Mouse (Mus musculus) heart, postnatal 0 days (tissue): Measurements from ENCODE around the gene Tnfrsf1b. TPM values are rescaled to one million over a fixed set of nuclear protein-coding genes. Genes with fewer than 3 reads are reported as not detected.

Experiments
- ATAC-seq: fragments of 200-750 bp; cut with Nextera tagmentation; 2 replicates; pipeline ENCODE4 v1.8.0; 2017; ENCODE audit warnings: low read depth, moderate number of reproducible peaks, moderate library complexity; ENCODE audit not compliant: insufficient read depth
- DNase-seq: peaks from one replicate; pipeline ENCODE4 v3.0.0-alpha.2; 2016; ENCODE audit warnings: low spot score
- H3K27ac ChIP-seq: fragments of 300-500 bp; sonication (generic); 2 replicates; pipeline ENCODE4 v1.5.1; 2014; ENCODE audit warnings: low read depth, mild to moderate bottlenecking
- H3K27me3 ChIP-seq: fragments of 300-500 bp; sonication (generic); 2 replicates; pipeline ENCODE4 v1.6.1; 2014; ENCODE audit warnings: low read length, mixed read lengths; ENCODE audit not compliant: control insufficient read depth, insufficient read depth
- H3K36me3 ChIP-seq: fragments of 300-500 bp; sonication (generic); replicated peaks from 2 replicates; pipeline ENCODE4 v1.6.1; 2014; ENCODE audit warnings: low read length, mixed read lengths; ENCODE audit not compliant: control insufficient read depth, insufficient read depth
- H3K4me1 ChIP-seq: fragments of 300-500 bp; sonication (generic); 2 replicates; pipeline ENCODE4 v1.6.1; 2014; ENCODE audit warnings: antibody characterized with exemption; ENCODE audit not compliant: control insufficient read depth, insufficient read depth
- H3K4me2 ChIP-seq: fragments of 300-500 bp; sonication (generic); 2 replicates; pipeline ENCODE4 v1.6.1; 2014; ENCODE audit warnings: low read depth, mild to moderate bottlenecking, low read length, moderate library complexity
- H3K4me3 ChIP-seq: fragments of 300-500 bp; sonication (generic); 2 replicates; pipeline ENCODE4 v1.5.1; 2014; ENCODE audit warnings: low read depth, low read length
- H3K9ac ChIP-seq: fragments of 300-500 bp; sonication (generic); replicated peaks from 2 replicates; pipeline ENCODE4 v1.6.1; 2014; ENCODE audit warnings: low read depth, low read length, mixed read lengths
- H3K9me3 ChIP-seq: fragments of 300-500 bp; sonication (generic); replicated peaks from 2 replicates; pipeline ENCODE4 v1.6.1; 2016; ENCODE audit warnings: low read length; ENCODE audit not compliant: control insufficient read depth
- CTCF ChIP-seq: IDR thresholded peaks from 2 replicates; pipeline ENCODE4 v1.5.1; 2016; ENCODE audit warnings: antibody characterized with exemption, control low read depth, low read depth
- EP300 ChIP-seq: IDR thresholded peaks from 2 replicates; pipeline ENCODE4 v1.6.1; 2016; ENCODE audit warnings: antibody characterized with exemption, low read depth
- WGBS: fragments of 180-500 bp; shearing (Covaris S2); extraction: QIAGEN DNeasy Blood & Tissue Kit; methylation state at CpG from one replicate; pipeline ENCODE4 v1.1.7; 2014; 5-methylcytosine and 5-hydroxymethylcytosine counted together
- polyA plus RNA-seq: library from polyadenylated mRNA; unstranded; fragments of >200 nt; fragmentation: Nextera tagmentation; extraction: Ambion mirVana; gene quantifications from 2 replicates; pipeline ENCODE4 v1.2.1, GENCODE M21; 2015
- total RNA-seq: library from RNA; depleted of rRNA; stranded (reverse); fragments of >200 nt; gene quantifications from 2 replicates; pipeline ENCODE4 v1.2.3, GENCODE M21; 2014; ENCODE audit warnings: low replicate concordance

Tnfrsf1b gene
- total and polyA plus RNA-seq, 2 experiments from 2014 or later, result 2.0 to 11.1 TPM

- ATAC-seq, result no peak
- H3K36me3 ChIP-seq, result no peaks in the 10 kb centered on the region
- DNase-seq, result no peak
- no peak for TF ChIP-seq CTCF
- no peak for TF ChIP-seq EP300
- H3K4me3 ChIP-seq, result no peak overlapping the region
- no peak overlapping the region for H3K27ac ChIP-seq
- H3K4me1 ChIP-seq, result no peaks in the 10 kb centered on the region
- no peaks in the 10 kb centered on the region for H3K27me3 ChIP-seq
- no peak overlapping the region for H3K9ac ChIP-seq
- no peak overlapping the region for H3K4me2 ChIP-seq
- 37% methylated on average over 5 of the region's 5 CpGs for WGBS
- H3K9me3 ChIP-seq, result no peaks in the 10 kb centered on the region
Measured at GRCm38 (mm10) chr4:145209690-145210088, 37.0 kb downstream of the Tnfrsf1b start.

DNA sequence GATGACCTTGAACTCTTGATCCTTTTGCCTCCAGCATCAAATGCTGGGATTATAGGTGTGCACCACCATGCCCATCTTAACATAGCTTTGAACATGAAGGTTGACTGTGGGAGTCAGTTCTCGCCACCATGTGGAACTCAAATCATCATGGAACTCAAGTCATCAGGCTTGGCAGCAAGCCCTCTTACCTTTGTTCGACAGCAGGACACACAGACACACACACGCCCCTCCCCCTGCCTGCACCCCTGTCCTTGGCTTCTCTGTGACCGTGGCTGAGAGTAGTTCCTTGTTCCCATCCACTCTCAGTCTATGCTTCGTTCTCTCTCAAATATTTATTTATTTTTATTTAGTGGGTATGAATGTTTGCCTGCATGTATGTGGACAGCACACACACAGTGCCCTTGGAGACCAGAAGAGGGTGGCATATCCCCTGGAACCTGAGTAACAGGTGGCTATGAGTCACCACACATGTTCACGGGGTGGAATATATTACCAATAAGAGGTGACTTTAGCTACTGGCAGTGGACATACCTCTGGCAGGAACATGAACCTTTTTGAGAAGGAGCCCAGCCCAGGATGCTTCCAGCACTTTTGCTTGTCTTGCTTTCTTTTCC lies 37.5 kb downstream of the Tnfrsf1b start:
- H3K27ac ChIP-seq, result no peak overlapping the region
- WGBS, result 67% methylated on average over 6 of the region's 6 CpGs
- no peaks in the 10 kb centered on the region for H3K27me3 ChIP-seq

DNA sequence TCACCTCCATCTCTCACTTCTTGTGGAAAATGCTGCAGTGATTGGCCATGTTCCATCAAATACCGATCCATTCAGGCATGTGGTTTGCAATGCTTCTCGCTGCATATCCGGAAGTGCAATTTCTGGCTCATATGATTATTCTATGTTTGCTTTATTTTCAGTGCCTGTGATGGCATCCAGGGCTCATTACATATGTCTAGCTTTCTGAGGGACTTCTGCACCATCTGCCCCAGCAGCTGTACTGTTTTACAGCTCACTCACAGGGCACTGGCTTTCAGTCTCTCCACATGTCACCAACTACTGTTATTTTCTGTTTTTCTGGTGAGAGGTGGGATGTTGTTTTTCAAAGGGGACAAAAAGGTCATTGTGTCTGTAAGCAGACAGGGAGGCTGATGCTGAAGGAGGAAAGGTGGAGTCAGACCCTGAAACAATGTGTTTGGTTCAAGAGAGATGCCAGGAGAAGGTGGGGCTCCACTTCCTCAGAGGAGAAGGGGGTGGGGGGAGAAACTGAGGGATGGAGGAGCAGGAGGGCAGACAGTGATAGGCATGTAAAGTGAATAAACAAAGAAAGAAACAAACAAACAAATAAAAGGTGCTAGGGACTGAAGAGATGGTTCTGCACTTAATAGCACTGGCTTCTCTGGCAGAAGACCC lies 38.8 kb downstream of the Tnfrsf1b start:
- ATAC-seq (no peak), DNase-seq (no peak)
- H3K36me3 ChIP-seq, result no peaks in the 10 kb centered on the region

More for the DNA sequence above, 37.5 kb downstream of the Tnfrsf1b start:
- Histone ChIP-seq H3K9me3 (no peaks in the 10 kb centered on the region), H3K4me3 (no peak overlapping the region), H3K4me1 (no peaks in the 10 kb centered on the region), H3K36me3 (no peaks in the 10 kb centered on the region), H3K4me2 (no peak overlapping the region), H3K9ac (no peak overlapping the region)
- no peak for TF ChIP-seq CTCF
- no peak for TF ChIP-seq EP300
- ATAC-seq, result no peak
- no peak for DNase-seq

GRCm38 (mm10) chr4:145204779-145205178 lies 41.9 kb downstream of the Tnfrsf1b start:
- H3K9me3 ChIP-seq, result no peaks in the 10 kb centered on the region
- ATAC-seq, result no peak
- no peak overlapping the region for H3K4me3 ChIP-seq
- H3K9ac ChIP-seq, result no peak overlapping the region
- H3K36me3 ChIP-seq, result no peaks in the 10 kb centered on the region
- no peaks in the 10 kb centered on the region for H3K4me1 ChIP-seq
- H3K27ac ChIP-seq, result no peak overlapping the region
- TF ChIP-seq CTCF (no peak), EP300 (no peak)
- WGBS, result 81% methylated on average over 8 of the region's 8 CpGs
- no peak overlapping the region for H3K4me2 ChIP-seq
- no peaks in the 10 kb centered on the region for H3K27me3 ChIP-seq
- DNase-seq, result no peak

More for the DNA sequence above, 38.8 kb downstream of the Tnfrsf1b start:
- Histone ChIP-seq H3K4me2 (no peak overlapping the region), H3K9me3 (no peaks in the 10 kb centered on the region), H3K4me3 (no peak overlapping the region), H3K9ac (no peak overlapping the region), H3K27me3 (no peaks in the 10 kb centered on the region), H3K27ac (no peak overlapping the region), H3K4me1 (no peaks in the 10 kb centered on the region)
- no peak for TF ChIP-seq EP300
- TF ChIP-seq CTCF, result no peak
- 66% methylated on average over 3 of the region's 3 CpGs for WGBS

GRCm38 (mm10) chr4:145203305-145203704 lies 43.4 kb downstream of the Tnfrsf1b start:
- Histone ChIP-seq H3K27me3 (no peaks in the 10 kb centered on the region), H3K9ac (no peak overlapping the region), H3K27ac (no peak overlapping the region), H3K4me1 (no peaks in the 10 kb centered on the region), H3K9me3 (no peaks in the 10 kb centered on the region), H3K4me3 (no peak overlapping the region), H3K4me2 (no peak overlapping the region), H3K36me3 (no peaks in the 10 kb centered on the region)
- ATAC-seq, result no peak
- WGBS, result 44% methylated on average over 2 of the region's 2 CpGs
- TF ChIP-seq CTCF (no peak), EP300 (no peak)
- DNase-seq, result no peak
